In the genomic region with DNA sequence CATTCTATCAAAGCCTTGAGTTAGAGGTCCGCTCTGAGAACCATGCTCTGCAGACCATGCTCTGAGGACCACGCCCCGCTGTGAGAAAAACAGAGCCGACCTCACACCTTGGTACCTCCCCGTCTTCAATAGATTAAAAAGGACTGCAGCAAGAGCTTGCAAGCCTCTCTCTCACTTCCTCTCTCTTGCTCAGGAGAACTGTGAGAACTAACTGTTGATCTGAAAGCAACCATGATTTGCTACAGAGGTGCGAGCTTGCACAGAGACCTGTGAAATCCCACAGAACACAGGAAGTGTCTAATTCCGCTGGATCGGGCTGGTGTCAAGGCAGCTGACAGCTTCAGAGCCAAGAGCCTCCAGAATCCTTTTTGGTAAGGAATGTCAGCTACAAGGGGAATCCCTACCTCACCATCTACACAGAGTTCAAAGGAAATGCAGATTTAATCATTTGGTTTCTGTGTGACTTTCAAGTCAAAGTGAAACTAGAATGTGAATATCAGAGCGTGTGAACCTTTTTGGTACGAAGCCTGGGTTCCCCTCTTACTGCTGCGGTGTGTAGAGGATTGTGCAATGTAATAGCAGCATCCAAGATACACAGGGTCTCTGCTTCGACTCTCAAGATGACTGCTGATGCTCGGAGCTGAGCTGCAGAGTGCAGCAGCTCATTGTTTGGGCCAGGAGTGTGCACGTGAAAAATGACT, we compare ENCODE assay signal across 8 mouse cellular contexts.
DNase-seq lines count a peak whose midpoint lies in the region; ATAC-seq lines count a peak whose summit lies in the region.

No protein-coding gene starts in this region.

- no peaks in the 10 kb centered on the region for H3K27me3 ChIP-seq in limb, embryonic 13.5 days
- H3K27me3 ChIP-seq in limb, embryonic 10.5 days (ENCODE audit: low read depth, poor library complexity, severe bottlenecking): no peaks in the 10 kb centered on the region
- no peaks in the 10 kb centered on the region for H3K27me3 ChIP-seq in heart, embryonic 15.5 days
- no peaks in the 10 kb centered on the region for H3K27me3 ChIP-seq in hindbrain, embryonic 11.5 days (ENCODE audit: control insufficient read depth, insufficient read depth, low read length)

- 60% methylated on average over 14 of the region's 14 CpGs for WGBS in limb, embryonic 13.5 days
- 60% methylated on average over 14 of the region's 14 CpGs for WGBS in limb, embryonic 10.5 days
- WGBS in heart, embryonic 15.5 days: 52% methylated on average over 14 of the region's 14 CpGs
- WGBS in hindbrain, embryonic 11.5 days: 77% methylated on average over 14 of the region's 14 CpGs

- H3K9ac ChIP-seq in limb, embryonic 13.5 days: no peak overlapping the region
- no peak overlapping the region for H3K9ac ChIP-seq in heart, embryonic 15.5 days
- H3K9ac ChIP-seq in hindbrain, embryonic 11.5 days (ENCODE audit: low read depth, low read length): no peak overlapping the region

- DNase-seq in limb, embryonic 10.5 days (ENCODE audit: low spot score): no peak
- DNase-seq in lung, postnatal 4 days: peak; percentile 30 to 43
- peak; percentile 63 to 70 for DNase-seq in thymus, postnatal 36 days
- no peak for DNase-seq in embryo, embryonic 10.5 days (ENCODE audit: low spot score)
- no peak for DNase-seq in hindbrain, embryonic 11.5 days (ENCODE audit: low spot score)
- DNase-seq in Muller cell, postnatal 12 days (ENCODE audit: inconsistent ontology term): no peak

- no peaks in the 10 kb centered on the region for H3K36me3 ChIP-seq in limb, embryonic 13.5 days
- no peaks in the 10 kb centered on the region for H3K36me3 ChIP-seq in limb, embryonic 10.5 days
- no peaks in the 10 kb centered on the region for H3K36me3 ChIP-seq in heart, embryonic 15.5 days
- no peaks in the 10 kb centered on the region for H3K36me3 ChIP-seq in hindbrain, embryonic 11.5 days (ENCODE audit: control insufficient read depth, insufficient read depth, low read length)

- no peak overlapping the region; the same call in 1 of the 2 replicates for H3K27ac ChIP-seq in limb, embryonic 13.5 days
- no peak overlapping the region for H3K27ac ChIP-seq in limb, embryonic 10.5 days
- H3K27ac ChIP-seq in heart, embryonic 15.5 days: no peak overlapping the region
- H3K27ac ChIP-seq in hindbrain, embryonic 11.5 days (ENCODE audit: low read depth, low read length): no peak overlapping the region

- no peak overlapping the region for H3K4me3 ChIP-seq in limb, embryonic 13.5 days
- H3K4me3 ChIP-seq in limb, embryonic 10.5 days: no peak overlapping the region
- no peak overlapping the region for H3K4me3 ChIP-seq in heart, embryonic 15.5 days
- H3K4me3 ChIP-seq in hindbrain, embryonic 11.5 days (ENCODE audit: low read depth, low read length): no peak overlapping the region

- H3K4me2 ChIP-seq in limb, embryonic 13.5 days (replicated peaks): peak overlapping the region; percentile 30
- peak overlapping the region; percentile 35 for H3K4me2 ChIP-seq in heart, embryonic 15.5 days
- no peak overlapping the region for H3K4me2 ChIP-seq in hindbrain, embryonic 11.5 days (replicated peaks; ENCODE audit: low read depth, low read length)

- peaks cover under 1% of the 10 kb centered on the region; the same call in 1 of the 2 replicates for H3K9me3 ChIP-seq in limb, embryonic 13.5 days
- H3K9me3 ChIP-seq in limb, embryonic 10.5 days (replicated peaks): no peaks in the 10 kb centered on the region
- no peaks in the 10 kb centered on the region for H3K9me3 ChIP-seq in heart, embryonic 15.5 days (replicated peaks)
- H3K9me3 ChIP-seq in hindbrain, embryonic 11.5 days (ENCODE audit: control insufficient read depth, low read length): no peaks in the 10 kb centered on the region

- ATAC-seq in limb, embryonic 13.5 days (ENCODE audit: low FRiP score, low read depth): no peak
- no peak for ATAC-seq in heart, embryonic 15.5 days (replicated peaks; ENCODE audit: insufficient number of reproducible peaks, insufficient read depth, low FRiP score, low read depth)
- no peak for ATAC-seq in hindbrain, embryonic 11.5 days (ENCODE audit: low FRiP score)

- H3K4me1 ChIP-seq in limb, embryonic 13.5 days: peaks cover 5% of the 10 kb centered on the region; the same call in 1 of the 2 replicates
- peaks cover 11% of the 10 kb centered on the region for H3K4me1 ChIP-seq in limb, embryonic 10.5 days
- H3K4me1 ChIP-seq in heart, embryonic 15.5 days (replicated peaks): peaks cover 3% of the 10 kb centered on the region; the same call in 1 of the 2 replicates
- peaks cover 3% of the 10 kb centered on the region; the same call in 1 of the 2 replicates for H3K4me1 ChIP-seq in hindbrain, embryonic 11.5 days (replicated peaks; ENCODE audit: control insufficient read depth, insufficient read depth, low read length)

Comparison
In these comparisons a context has a peak if more than half of its experiments do, and no peak if none do; other contexts are left out.
1. DNase-seq: peak in lung, postnatal 4 days (2 of 2) and thymus, postnatal 36 days (2 of 2); none in limb, embryonic 10.5 days (single experiment), embryo, embryonic 10.5 days (single experiment), hindbrain, embryonic 11.5 days (single experiment) and Muller cell, postnatal 12 days (single experiment).